Mouse (Mus musculus) erythroblast, embryonic 14.5 days (primary cell): ENCODE data around the gene Znrf1. TPM values are rescaled to one million over a fixed set of nuclear protein-coding genes. Genes with fewer than 3 reads are reported as not detected.

Experiments
- H3K27me3 ChIP-seq: 2 replicates; pipeline ENCODE4 v1.6.1; 2012; ENCODE audit warnings: inconsistent platforms; ENCODE audit not compliant: control insufficient read depth
- H3K36me3 ChIP-seq: 2 replicates; pipeline ENCODE4 v1.6.1; 2012; ENCODE audit warnings: mild to moderate bottlenecking, inconsistent platforms; ENCODE audit not compliant: control insufficient read depth
- H3K4me1 ChIP-seq: 2 replicates; pipeline ENCODE4 v1.6.1; 2012; ENCODE audit warnings: inconsistent platforms; ENCODE audit not compliant: control insufficient read depth
- H3K4me3 ChIP-seq: replicated peaks from 2 replicates; pipeline ENCODE3; 2012; ENCODE audit warnings: moderate library complexity, mild to moderate bottlenecking, inconsistent platforms
- H3K9me3 ChIP-seq: 2 replicates; pipeline ENCODE4 v1.6.1; 2012; ENCODE audit warnings: low read length, inconsistent platforms, mixed read lengths; ENCODE audit not compliant: control insufficient read depth
- GATA1 ChIP-seq: IDR thresholded peaks from 2 replicates; pipeline ENCODE4 v1.6.1; 2012; ENCODE audit warnings: low read length, inconsistent platforms, mixed read lengths
- TAL1 ChIP-seq: IDR thresholded peaks from 3 replicates; pipeline ENCODE4 v1.6.1; 2012; ENCODE audit warnings: low read length, inconsistent platforms, mixed read lengths
- polyA plus RNA-seq: library from polyadenylated mRNA; stranded (reverse); fragments of >175 nt; gene quantifications from 2 replicates; pipeline ENCODE4 v1.2.3, GENCODE M21; 2012

Znrf1 gene
- polyA plus RNA-seq, 1 experiment: 0.85 TPM

- no peaks in the 10 kb centered on the region for H3K27me3 ChIP-seq
- H3K36me3 ChIP-seq: no peaks in the 10 kb centered on the region
- no peaks in the 10 kb centered on the region for H3K9me3 ChIP-seq
- peaks cover 35% of the 10 kb centered on the region for H3K4me1 ChIP-seq
- H3K4me3 ChIP-seq: peak overlapping the region; percentile 59
- TF ChIP-seq GATA1 (no peak), TAL1 (no peak)
Observed at GRCm38 (mm10) chr8:111596485-111596821, 60.6 kb downstream of the Znrf1 start.

GRCm38 (mm10) chr8:111597310-111597709 lies 61.4 kb downstream of the Znrf1 start:
- TF ChIP-seq TAL1 (no peak), GATA1 (no peak)
- Histone ChIP-seq H3K9me3 (no peaks in the 10 kb centered on the region), H3K36me3 (no peaks in the 10 kb centered on the region), H3K4me1 (peaks cover 33% of the 10 kb centered on the region), H3K27me3 (no peaks in the 10 kb centered on the region), H3K4me3 (no peak overlapping the region)

- peaks cover 22% of the 10 kb centered on the region for H3K4me1 ChIP-seq
- no peaks in the 10 kb centered on the region for H3K36me3 ChIP-seq
- H3K4me3 ChIP-seq: no peak overlapping the region
- H3K27me3 ChIP-seq: no peaks in the 10 kb centered on the region
- no peak for TF ChIP-seq TAL1
- TF ChIP-seq GATA1: no peak
- no peaks in the 10 kb centered on the region for H3K9me3 ChIP-seq
Observed at GRCm38 (mm10) chr8:111599707-111600444, 64.0 kb downstream of the Znrf1 start.

- Histone ChIP-seq H3K9me3 (no peaks in the 10 kb centered on the region), H3K27me3 (no peaks in the 10 kb centered on the region), H3K36me3 (no peaks in the 10 kb centered on the region), H3K4me3 (no peak overlapping the region), H3K4me1 (peaks cover 3% of the 10 kb centered on the region; the same call in 1 of the 2 replicates)
- TF ChIP-seq TAL1: no peak
- TF ChIP-seq GATA1: no peak
Observed at GRCm38 (mm10) chr8:111602050-111602449, 66.2 kb downstream of the Znrf1 start.

- H3K4me3 ChIP-seq: no peak overlapping the region
- TF ChIP-seq GATA1 (no peak), TAL1 (no peak)
- H3K27me3 ChIP-seq: no peaks in the 10 kb centered on the region
- H3K4me1 ChIP-seq: no peaks in the 10 kb centered on the region; the same call in 1 of the 2 replicates
- no peaks in the 10 kb centered on the region for H3K9me3 ChIP-seq
- no peaks in the 10 kb centered on the region for H3K36me3 ChIP-seq
Observed at GRCm38 (mm10) chr8:111604986-111605385, 69.1 kb downstream of the Znrf1 start.

- H3K4me3 ChIP-seq: no peak overlapping the region
- no peaks in the 10 kb centered on the region for H3K36me3 ChIP-seq
- H3K9me3 ChIP-seq: no peaks in the 10 kb centered on the region
- H3K4me1 ChIP-seq: no peaks in the 10 kb centered on the region
- H3K27me3 ChIP-seq: no peaks in the 10 kb centered on the region
- TF ChIP-seq GATA1 (no peak), TAL1 (no peak)
Observed at GRCm38 (mm10) chr8:111606961-111607360, 71.1 kb downstream of the Znrf1 start.

GRCm38 (mm10) chr8:111607414-111607813 lies 71.5 kb downstream of the Znrf1 start:
- TF ChIP-seq GATA1 (no peak), TAL1 (no peak)
- H3K27me3 ChIP-seq: no peaks in the 10 kb centered on the region

GRCm38 (mm10) chr8:111613181-111613580 lies 77.3 kb downstream of the Znrf1 start:
- Histone ChIP-seq H3K9me3 (no peaks in the 10 kb centered on the region), H3K4me1 (no peaks in the 10 kb centered on the region), H3K4me3 (no peak overlapping the region), H3K27me3 (no peaks in the 10 kb centered on the region), H3K36me3 (no peaks in the 10 kb centered on the region; the same call in 1 of the 2 replicates)
- no peak for TF ChIP-seq TAL1
- TF ChIP-seq GATA1: no peak

More at GRCm38 (mm10) chr8:111607414-111607813, 71.5 kb downstream of the Znrf1 start:
- no peaks in the 10 kb centered on the region for H3K9me3 ChIP-seq
- no peak overlapping the region for H3K4me3 ChIP-seq
- no peaks in the 10 kb centered on the region; the same call in 1 of the 2 replicates for H3K36me3 ChIP-seq
- no peaks in the 10 kb centered on the region for H3K4me1 ChIP-seq

GRCm38 (mm10) chr8:111614786-111615701 lies 79.1 kb downstream of the Znrf1 start:
- Histone ChIP-seq H3K4me3 (no peak overlapping the region), H3K36me3 (no peaks in the 10 kb centered on the region; the same call in none of the 2 replicates), H3K4me1 (no peaks in the 10 kb centered on the region), H3K9me3 (no peaks in the 10 kb centered on the region), H3K27me3 (no peaks in the 10 kb centered on the region)
- TF ChIP-seq GATA1 (no peak), TAL1 (no peak)
